Mouse (Mus musculus): ENCODE measurements at regions not wholly inside any gene's neighbourhood (a gene's known extent, or its start where the extent isn't known, plus 50 kb on each side); places are given as distances from the start of the nearest gene placed in this dataset.

GRCm38 (mm10) chr2:27603333-27603732 lies 72.9 kb upstream of the Rxra start:
- TF ChIP-seq CTCF (IDR thresholded peaks at IDR 0.05; ENCODE audit: control insufficient read depth, insufficient read depth, insufficient replicate concordance, low read depth, low read length) (no peak), POLR2A (IDR thresholded peaks at IDR 0.05; ENCODE audit: control insufficient read depth, low read depth, low read length) (no peak)
